Mouse (Mus musculus) neural tube, embryonic 14.5 days (tissue): ENCODE results near the gene Zfp119a. TPM values are rescaled to one million over a fixed set of nuclear protein-coding genes. Genes with fewer than 3 reads are reported as not detected.

Source experiments
- ATAC-seq: fragments of 200-750 bp; cut with Nextera tagmentation; 2 replicates; pipeline ENCODE4 v1.8.0; 2017; ENCODE audit warnings: low read depth, mild to moderate bottlenecking, moderate TSS enrichment, moderate library complexity
- H3K27ac ChIP-seq: fragments of 300-500 bp; sonication (generic); 2 replicates; pipeline ENCODE4 v1.5.1; 2014; ENCODE audit warnings: low read depth, mild to moderate bottlenecking, control low read depth, low read length, moderate library complexity, mixed read lengths
- H3K27me3 ChIP-seq: fragments of 300-500 bp; sonication (generic); 2 replicates; pipeline ENCODE4 v1.6.1; 2014; ENCODE audit warnings: low read length; ENCODE audit not compliant: control insufficient read depth, insufficient read depth
- H3K36me3 ChIP-seq: fragments of 300-500 bp; sonication (generic); 2 replicates; pipeline ENCODE4 v1.6.1; 2014; ENCODE audit warnings: low read length, mixed read lengths; ENCODE audit not compliant: control insufficient read depth, insufficient read depth
- H3K4me1 ChIP-seq: fragments of 300-500 bp; sonication (generic); 2 replicates; pipeline ENCODE4 v1.6.1; 2014; ENCODE audit warnings: low read length; ENCODE audit not compliant: control insufficient read depth, insufficient read depth
- H3K4me2 ChIP-seq: fragments of 300-500 bp; sonication (generic); 2 replicates; pipeline ENCODE4 v1.6.1; 2014; ENCODE audit warnings: mild to moderate bottlenecking, low read depth, low read length, control low read depth
- H3K4me3 ChIP-seq: fragments of 300-500 bp; sonication (generic); 2 replicates; pipeline ENCODE4 v1.5.1; 2014; ENCODE audit warnings: low read depth, low read length, control low read depth, mixed read lengths
- H3K9ac ChIP-seq: fragments of 300-500 bp; sonication (generic); replicated peaks from 2 replicates; pipeline ENCODE4 v1.6.1; 2014; ENCODE audit warnings: low read depth, mild to moderate bottlenecking, control low read depth, low read length, mixed read lengths
- H3K9me3 ChIP-seq: fragments of 300-500 bp; sonication (generic); 2 replicates; pipeline ENCODE4 v1.6.1; 2016; ENCODE audit warnings: low read length; ENCODE audit not compliant: control insufficient read depth
- WGBS: fragments of 180-500 bp; shearing (Covaris S2); extraction: QIAGEN DNeasy Blood & Tissue Kit; methylation state at CpG from one replicate; pipeline ENCODE4 v1.1.7; 2014; 5-methylcytosine and 5-hydroxymethylcytosine counted together
- polyA plus RNA-seq: library from polyadenylated mRNA; unstranded; fragments of >200 nt; fragmentation: Nextera tagmentation; extraction: Ambion mirVana; gene quantifications from 2 replicates; pipeline ENCODE4 v1.2.1, GENCODE M21; 2014

Zfp119a gene
- polyA plus RNA-seq, 1 experiment from 2014 or later, result 12.2 TPM

GRCm38 (mm10) chr17:55877184-55877583 is 1.5 kb downstream of the Zfp119a start:
- H3K4me3 ChIP-seq, result no peak overlapping the region
- no peak overlapping the region for H3K27ac ChIP-seq
- no peak overlapping the region for H3K9ac ChIP-seq
- no peak overlapping the region for H3K4me2 ChIP-seq
- no peaks in the 10 kb centered on the region for H3K27me3 ChIP-seq
- no peaks in the 10 kb centered on the region for H3K9me3 ChIP-seq
- 91% methylated on average over 4 of the region's 4 CpGs for WGBS
- H3K36me3 ChIP-seq, result no peaks in the 10 kb centered on the region
- no peak for ATAC-seq
- H3K4me1 ChIP-seq, result peaks cover 4% of the 10 kb centered on the region; the same call in 1 of the 2 replicates

GRCm38 (mm10) chr17:55843067-55843466 is 35.7 kb downstream of the Zfp119a start:
- Histone ChIP-seq H3K36me3 (no peaks in the 10 kb centered on the region), H3K4me3 (no peak overlapping the region), H3K9ac (no peak overlapping the region), H3K4me1 (no peaks in the 10 kb centered on the region), H3K27ac (no peak overlapping the region), H3K9me3 (no peaks in the 10 kb centered on the region), H3K4me2 (no peak overlapping the region), H3K27me3 (no peaks in the 10 kb centered on the region)
- WGBS, result 92% methylated on average over 4 of the region's 4 CpGs
- ATAC-seq, result no peak

- no peaks in the 10 kb centered on the region for H3K27me3 ChIP-seq
- no peak overlapping the region for H3K9ac ChIP-seq
- 84% methylated on average over 1 of the region's 1 CpGs for WGBS
- H3K4me2 ChIP-seq, result no peak overlapping the region
- H3K4me3 ChIP-seq, result no peak overlapping the region
- H3K36me3 ChIP-seq, result no peaks in the 10 kb centered on the region
- H3K9me3 ChIP-seq, result no peaks in the 10 kb centered on the region
- no peak overlapping the region for H3K27ac ChIP-seq
- ATAC-seq, result no peak
- no peaks in the 10 kb centered on the region for H3K4me1 ChIP-seq
These were observed 57.2 kb downstream of the Zfp119a start for GRCm38 (mm10) chr17:55821566-55821965.

- Histone ChIP-seq H3K4me2 (no peak overlapping the region), H3K4me3 (no peak overlapping the region), H3K36me3 (no peaks in the 10 kb centered on the region), H3K27me3 (no peaks in the 10 kb centered on the region), H3K9me3 (no peaks in the 10 kb centered on the region), H3K9ac (no peak overlapping the region), H3K4me1 (no peaks in the 10 kb centered on the region), H3K27ac (no peak overlapping the region)
- ATAC-seq, result no peak
- 94% methylated on average over 4 of the region's 4 CpGs for WGBS
These were observed 61.9 kb downstream of the Zfp119a start for GRCm38 (mm10) chr17:55816853-55817252.

Other genes starting within 250 kb of the Zfp119a start
- 6.6 and 6.8 TPM in 2 replicates for gene Pot1b, start 166.3 kb downstream of the Zfp119a start, polyA plus RNA-seq
- gene Adgre4, start 128.9 kb downstream of the Zfp119a start, polyA plus RNA-seq, result 0.09 and 0.24 TPM in 2 replicates
- 16.1 and 17.1 TPM in 2 replicates for gene Zfp959, start 13.2 kb upstream of the Zfp119a start, polyA plus RNA-seq
- 9.8 and 10.5 TPM in 2 replicates for gene Zfp119b, start 70.6 kb upstream of the Zfp119a start, polyA plus RNA-seq
- gene Ebi3, start 73.7 kb upstream of the Zfp119a start, polyA plus RNA-seq, result 6.7 and 7.1 TPM in 2 replicates
- gene Yju2, start 80.2 kb upstream of the Zfp119a start, polyA plus RNA-seq, result 17.9 and 18.0 TPM in 2 replicates
- gene Shd, start 91.5 kb upstream of the Zfp119a start, polyA plus RNA-seq, result 158 and 218 TPM in 2 replicates
- 155 and 188 TPM in 2 replicates for gene Fsd1, start 107.6 kb upstream of the Zfp119a start, polyA plus RNA-seq
- 5.2 and 6.8 TPM in 2 replicates for gene Stap2, start 126.7 kb upstream of the Zfp119a start, polyA plus RNA-seq
- gene Mpnd, start 126.8 kb upstream of the Zfp119a start, polyA plus RNA-seq, result 150 and 158 TPM in 2 replicates
- 87.5 and 94.9 TPM in 2 replicates for gene Sh3gl1, start 157.7 kb upstream of the Zfp119a start, polyA plus RNA-seq
- 2.3 and 3.2 TPM in 2 replicates for gene Chaf1a, start 161.5 kb upstream of the Zfp119a start, polyA plus RNA-seq
- gene Ubxn6, start 196.1 kb upstream of the Zfp119a start, polyA plus RNA-seq, result 69.9 and 80.9 TPM in 2 replicates
- 96.8 and 102 TPM in 2 replicates for gene Hdgfl2, start 200.7 kb upstream of the Zfp119a start, polyA plus RNA-seq
- gene Plin4, start 230.9 kb upstream of the Zfp119a start, polyA plus RNA-seq, result 0.19 and 0.28 TPM in 2 replicates
- gene Plin5, start 238.7 kb upstream of the Zfp119a start, polyA plus RNA-seq, result 0.95 and 1.9 TPM in 2 replicates
- gene Lrg1, start 243.1 kb upstream of the Zfp119a start, polyA plus RNA-seq, result 0.24 TPM in 2 replicates